Comparison of ENCODE assay signal across 13 mouse cellular contexts in the genomic region with DNA sequence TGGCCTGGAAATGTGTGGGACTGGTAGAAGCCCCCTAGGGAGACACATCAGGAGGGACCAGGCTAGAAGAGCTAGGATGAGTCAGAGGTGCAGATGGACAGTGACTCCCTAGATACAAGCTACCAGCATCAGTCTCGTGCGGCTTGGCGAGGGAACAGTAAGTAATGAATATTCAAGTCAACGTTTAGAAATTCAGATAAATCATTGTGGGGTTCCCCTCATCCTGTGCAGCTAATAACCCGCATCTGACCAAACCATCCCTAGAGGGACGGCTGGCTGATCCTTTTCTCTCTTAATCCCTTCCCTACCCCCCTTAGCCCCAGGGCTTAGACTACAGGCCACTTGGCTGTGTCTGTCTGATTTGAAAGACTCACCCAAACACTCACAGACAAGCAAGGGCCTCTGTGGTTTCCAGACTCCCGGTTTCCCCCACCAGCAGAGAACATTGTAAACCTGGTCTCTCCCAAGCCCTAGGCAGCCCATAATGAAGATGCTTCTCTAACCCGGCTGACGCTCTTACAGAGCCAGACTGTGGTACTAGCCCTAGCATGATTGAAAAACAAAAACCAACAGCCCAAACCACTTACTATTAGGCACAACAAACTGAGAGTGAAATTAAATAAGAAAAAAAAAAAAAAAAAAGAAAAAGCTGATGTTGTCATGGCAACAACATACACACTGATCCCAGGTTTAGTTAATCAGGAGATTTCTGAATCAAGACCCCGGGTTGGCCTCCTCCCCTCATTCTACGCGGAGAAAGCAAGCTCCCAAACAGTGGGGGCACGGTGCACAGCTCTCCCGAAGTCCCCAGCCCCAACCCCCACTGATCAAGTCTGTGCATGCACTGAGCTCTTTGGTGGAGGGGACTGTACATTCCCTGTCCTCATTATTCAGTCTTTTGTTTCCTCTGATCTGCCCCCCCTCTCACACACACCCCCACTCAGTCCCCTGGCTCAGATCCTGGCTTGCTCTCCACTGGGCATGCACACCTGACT. TPM values are rescaled to one million over a fixed set of nuclear protein-coding genes. Genes with fewer than 3 reads are reported as not detected.
DNase-seq lines count a peak whose midpoint lies in the region; ATAC-seq and TF ChIP-seq lines count a peak whose summit lies in the region.
"Had no signal": no experiment of that assay in that cellular context is flagged by ENCODE, and none has a peak within 500 bp of the region (broad histone marks: within the 10 kb centered on the region; RNA-seq: fewer than 3 reads in every experiment).

No protein-coding gene starts in this region.

- no peaks in the 10 kb centered on the region for H3K79me2 ChIP-seq in heart, adult 2 months (replicated peaks; ENCODE audit: control insufficient read depth, insufficient read depth, low read length)

- H3K4me1 ChIP-seq in neural tube, embryonic 11.5 days (ENCODE audit: control insufficient read depth, insufficient read depth, low read length): peaks cover 26% of the 10 kb centered on the region
- peaks cover 64% of the 10 kb centered on the region for H3K4me1 ChIP-seq in forebrain, embryonic 13.5 days
- H3K4me1 ChIP-seq in heart, adult 2 months (ENCODE audit: control insufficient read depth, insufficient read depth, low read length): no peaks in the 10 kb centered on the region

- no peak for TF ChIP-seq EP300 in heart, adult 2 months (IDR thresholded peaks at IDR 0.05; ENCODE audit: insufficient read depth, low read depth, low read length)

- 61% methylated on average over 14 of the region's 14 CpGs for WGBS in neural tube, embryonic 11.5 days
- 3% methylated on average over 14 of the region's 14 CpGs for WGBS in forebrain, embryonic 13.5 days
- 75% methylated on average over 14 of the region's 14 CpGs for WGBS in heart, adult 2 months

- no peak overlapping the region for H3K9ac ChIP-seq in neural tube, embryonic 11.5 days (ENCODE audit: low read length)
- H3K9ac ChIP-seq in forebrain, embryonic 13.5 days: peak overlapping the region; percentile 21
- H3K9ac ChIP-seq in heart, adult 2 months (ENCODE audit: low read depth, low read length): no peak overlapping the region
- H3K9ac ChIP-seq: limb, embryonic 12.5 days had no signal

- H3K4me3 ChIP-seq in neural tube, embryonic 11.5 days (ENCODE audit: low read depth, low read length): no peak overlapping the region
- H3K4me3 ChIP-seq in forebrain, embryonic 13.5 days: no peak overlapping the region
- H3K4me3 ChIP-seq in heart, adult 2 months: no peak overlapping the region
- H3K4me3 ChIP-seq: limb, embryonic 12.5 days had no signal

- H3K36me3 ChIP-seq in neural tube, embryonic 11.5 days (ENCODE audit: control insufficient read depth, insufficient read depth, low read length): no peaks in the 10 kb centered on the region
- 0 out of 2 replicates have a peak, but pooled peaks cover 10% of the 10 kb centered on the region for H3K36me3 ChIP-seq in forebrain, embryonic 13.5 days (ENCODE audit: poor library complexity, severe bottlenecking)
- no peaks in the 10 kb centered on the region for H3K36me3 ChIP-seq in heart, adult 2 months (ENCODE audit: control insufficient read depth, insufficient read depth, low read length)
- H3K36me3 ChIP-seq: limb, embryonic 12.5 days had no signal

- H3K9me3 ChIP-seq in neural tube, embryonic 11.5 days (ENCODE audit: control insufficient read depth, low read length): no peaks in the 10 kb centered on the region
- no peaks in the 10 kb centered on the region for H3K9me3 ChIP-seq in forebrain, embryonic 13.5 days (replicated peaks)
- H3K9me3 ChIP-seq: limb, embryonic 12.5 days had no signal

- H3K27me3 ChIP-seq in neural tube, embryonic 11.5 days (ENCODE audit: control insufficient read depth, insufficient read depth, low read length): no peaks in the 10 kb centered on the region
- no peaks in the 10 kb centered on the region for H3K27me3 ChIP-seq in forebrain, embryonic 13.5 days
- H3K27me3 ChIP-seq in heart, adult 2 months (ENCODE audit: control insufficient read depth, insufficient read depth, low read length): no peaks in the 10 kb centered on the region
- H3K27me3 ChIP-seq: limb, embryonic 12.5 days had no signal

- TF ChIP-seq POLR2A in heart, adult 2 months (IDR thresholded peaks at IDR 0.05; ENCODE audit: insufficient read depth, low read depth, low read length): no peak

- H3K27ac ChIP-seq in neural tube, embryonic 11.5 days (ENCODE audit: low read depth, low read length): peak overlapping the region; percentile 73
- H3K27ac ChIP-seq in forebrain, embryonic 13.5 days: peak overlapping the region; percentile 89
- H3K27ac ChIP-seq in heart, adult 2 months: no peak overlapping the region
- H3K27ac ChIP-seq: limb, embryonic 12.5 days had no signal

- peak; percentile 51 for ATAC-seq in neural tube, embryonic 11.5 days (ENCODE audit: insufficient read depth, low FRiP score, low TSS enrichment)
- peak; percentile 72 for ATAC-seq in forebrain, embryonic 13.5 days

- no peak for TF ChIP-seq CTCF in heart, adult 2 months (IDR thresholded peaks at IDR 0.05)

- intact Hi-C loops in heart, adult 2 months (cut with DNase I): no loop called here

- DNase-seq in neural tube, embryonic 11.5 days (ENCODE audit: low spot score): peak; percentile 53
- DNase-seq in neural tube, embryonic 10.5 days (ENCODE audit: extremely low spot score, low spot score): no peak
- peak; percentile 43 for DNase-seq in mesoderm, embryonic 11.5 days (ENCODE audit: low read depth, low spot score)
- peak; percentile 77 for DNase-seq in retina, postnatal 1 day
- no peak for DNase-seq in heart, adult 2 months
- no peak for DNase-seq in gastrocnemius, adult 8-10 months (ENCODE audit: low spot score in 2 of 2)
- DNase-seq in layer of hippocampus, postnatal 25 days (ENCODE audit: extremely low spot score in 1 of 2, low spot score in 1 of 2): no peak
- DNase-seq: adrenal gland, adult 2 months; cerebellum, adult 9-10 months; spleen, adult 18-20 months; thymus, postnatal 4 days had no signal

- no peak overlapping the region for H3K4me2 ChIP-seq in neural tube, embryonic 11.5 days (ENCODE audit: low read depth)
- H3K4me2 ChIP-seq in forebrain, embryonic 13.5 days: peak overlapping the region; percentile 25
- H3K4me2 ChIP-seq: limb, embryonic 12.5 days had no signal

RNA-seq across cellular contexts. Expression of gene Cntn2, which starts 39.1 kb away (rescaled TPM):
- polyA plus RNA-seq in neural tube, embryonic 11.5 days (2014; fragmentation: Nextera tagmentation; extraction: Ambion mirVana): 53.2 and 59.9 TPM in 2 replicates
- 53.6 and 68.9 TPM in 2 replicates for polyA plus RNA-seq in forebrain, embryonic 13.5 days (2015; fragmentation: Nextera tagmentation; extraction: Ambion mirVana)
- total RNA-seq in heart, adult 2 months (2021): 1 to 10 TPM; 3.5 to 3.8 TPM
- 4.4 and 7.6 TPM in 2 replicates for polyA plus RNA-seq in heart, adult 2 months (2012; rRNA removed)
- total RNA-seq in gastrocnemius, adult 8-10 months (2022): not detected
- total RNA-seq in layer of hippocampus, postnatal 25 days (2021): 10 to 100 TPM; 69.3 to 69.6 TPM
- total RNA-seq: adrenal gland, adult 2 months had no signal

Comparison
In these comparisons a context has a peak if more than half of its experiments do, and no peak if none do; other contexts are left out.
1. DNase-seq: peak in neural tube, embryonic 11.5 days (single experiment), mesoderm, embryonic 11.5 days (single experiment) and retina, postnatal 1 day (single experiment); none in neural tube, embryonic 10.5 days (single experiment), heart, adult 2 months (0 of 2), gastrocnemius, adult 8-10 months (0 of 2) and layer of hippocampus, postnatal 25 days (0 of 2).
2. RNA of gene Cntn2, which starts 39.1 kb away (total RNA-seq): 69.3 to 69.6 TPM in layer of hippocampus, postnatal 25 days; 3.5 to 3.8 TPM in heart, adult 2 months and not detected in gastrocnemius, adult 8-10 months; every median in the first group is over 10 times any median in the second.